Mouse (Mus musculus): ENCODE data around the gene Adamts7. TPM values are rescaled to one million over a fixed set of nuclear protein-coding genes. Genes with fewer than 3 reads are reported as not detected.
A peak's percentile ranks its signal among the peaks of the same experiment; 100 is the strongest.

Adamts7 gene
- polyA plus RNA-seq, 1 experiment from 2014 or later = 7.9 TPM

DNA sequence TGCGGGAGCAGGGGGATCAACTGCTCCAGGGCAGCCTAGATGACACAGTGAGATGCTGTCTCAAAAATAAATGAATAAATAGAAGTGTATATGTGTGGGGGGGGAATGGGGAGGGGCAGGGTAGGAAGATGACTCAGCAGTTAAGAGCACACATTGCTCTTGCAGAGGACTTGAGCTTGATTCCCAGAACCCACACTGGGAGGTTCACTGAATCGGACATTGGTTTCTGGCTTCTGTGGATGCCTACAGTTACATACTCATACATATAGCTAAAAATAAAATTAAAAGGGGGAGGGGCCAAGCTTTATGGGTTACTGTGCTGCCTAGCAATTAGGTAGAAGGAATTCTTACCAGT, 63.9 kb downstream of the Adamts7 start:
- ATAC-seq (ENCODE audit: low FRiP score, low read depth) = no peak
- Histone ChIP-seq H3K4me2 (no peak overlapping the region), H3K27ac (replicated peaks) (no peak overlapping the region), H3K36me3 (peaks cover 20% of the 10 kb centered on the region; the same call in 1 of the 2 replicates), H3K4me1 (replicated peaks) (no peaks in the 10 kb centered on the region), H3K27me3 (no peaks in the 10 kb centered on the region), H3K9me3 (no peaks in the 10 kb centered on the region), H3K4me3 (no peak overlapping the region), H3K9ac (no peak overlapping the region)
- WGBS = 82% methylated on average over 2 of the region's 2 CpGs

DNA sequence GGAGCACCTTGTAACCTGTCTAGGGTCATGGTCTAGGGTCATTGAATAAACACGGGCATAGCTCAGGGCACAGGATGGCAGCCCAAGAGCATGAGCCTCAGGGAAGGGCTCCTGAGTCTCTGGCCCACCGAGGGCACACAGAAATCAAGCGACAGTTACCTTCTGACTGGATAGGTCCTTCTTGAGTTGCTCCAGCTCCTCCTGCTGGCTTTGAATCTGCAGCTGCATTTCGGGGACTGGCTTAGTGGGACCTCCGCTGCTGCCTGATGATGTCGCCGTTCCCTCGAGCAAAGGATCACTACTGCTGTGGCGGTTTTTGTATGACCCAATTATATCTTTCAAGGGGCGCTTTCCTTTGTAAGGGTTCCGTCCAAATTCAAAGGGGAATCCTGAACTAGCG, 64.3 kb downstream of the Adamts7 start:
- H3K4me1 ChIP-seq (replicated peaks) = no peaks in the 10 kb centered on the region
- no peak overlapping the region for H3K27ac ChIP-seq (replicated peaks)
- 83% methylated on average over 12 of the region's 12 CpGs for WGBS
- H3K27me3 ChIP-seq = no peaks in the 10 kb centered on the region
- H3K4me2 ChIP-seq = no peak overlapping the region
- ATAC-seq (ENCODE audit: low FRiP score, low read depth) = no peak
- H3K4me3 ChIP-seq = no peak overlapping the region
- peaks cover 20% of the 10 kb centered on the region; the same call in 1 of the 2 replicates for H3K36me3 ChIP-seq
- no peak overlapping the region for H3K9ac ChIP-seq
- no peaks in the 10 kb centered on the region for H3K9me3 ChIP-seq

DNA sequence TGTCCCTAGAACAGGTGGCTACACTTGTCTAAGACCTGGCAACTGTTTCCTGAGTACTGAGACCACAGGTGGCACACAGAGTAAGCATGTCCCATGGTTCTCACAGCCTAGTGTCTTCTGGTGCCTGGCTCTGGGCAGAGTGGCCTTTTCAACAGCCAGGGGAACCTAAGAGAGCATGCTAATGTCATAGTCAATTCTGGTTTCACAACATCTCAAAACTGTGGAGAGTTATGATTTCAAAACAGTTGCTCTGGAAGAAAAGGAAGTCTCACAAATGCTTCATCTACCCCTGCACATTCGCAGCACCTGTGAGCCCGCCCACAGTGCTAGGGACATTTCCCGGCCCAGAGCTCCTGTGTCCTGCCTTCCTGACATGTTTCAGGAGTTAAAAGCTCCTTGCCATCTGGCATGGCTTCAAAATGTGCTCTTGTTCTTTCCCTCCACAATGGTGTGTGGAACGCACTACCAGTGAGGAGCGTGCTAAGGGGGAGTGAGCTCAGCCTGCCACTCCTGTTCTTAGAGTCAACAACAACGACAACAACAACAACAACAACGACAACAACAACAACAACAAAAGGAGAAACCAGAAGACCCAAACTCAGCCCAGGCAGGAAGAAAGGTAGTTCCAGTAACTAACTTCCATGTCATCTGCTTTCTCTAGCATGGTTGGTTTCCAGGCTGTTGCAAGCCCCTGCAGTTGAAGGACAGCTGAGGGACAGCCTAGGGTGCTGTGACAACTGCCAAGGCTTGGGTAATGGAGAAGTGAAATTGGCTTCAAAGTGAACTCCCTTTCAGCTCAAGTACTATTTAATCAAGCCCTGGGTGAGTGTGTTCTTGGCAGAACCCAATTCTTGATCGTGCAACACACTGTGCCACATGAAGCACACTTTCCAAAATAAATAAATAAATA, 70.2 kb downstream of the Adamts7 start:
- H3K9ac ChIP-seq = no peak overlapping the region
- H3K36me3 ChIP-seq = no peaks in the 10 kb centered on the region
- H3K4me2 ChIP-seq = no peak overlapping the region
- H3K4me3 ChIP-seq = no peak overlapping the region
- ATAC-seq (ENCODE audit: low FRiP score, low read depth) = no peak
- H3K27me3 ChIP-seq = no peaks in the 10 kb centered on the region
- H3K9me3 ChIP-seq = no peaks in the 10 kb centered on the region
- H3K27ac ChIP-seq (replicated peaks) = no peak overlapping the region
- no peaks in the 10 kb centered on the region for H3K4me1 ChIP-seq (replicated peaks)
- WGBS = 87% methylated on average over 8 of the region's 8 CpGs

DNA sequence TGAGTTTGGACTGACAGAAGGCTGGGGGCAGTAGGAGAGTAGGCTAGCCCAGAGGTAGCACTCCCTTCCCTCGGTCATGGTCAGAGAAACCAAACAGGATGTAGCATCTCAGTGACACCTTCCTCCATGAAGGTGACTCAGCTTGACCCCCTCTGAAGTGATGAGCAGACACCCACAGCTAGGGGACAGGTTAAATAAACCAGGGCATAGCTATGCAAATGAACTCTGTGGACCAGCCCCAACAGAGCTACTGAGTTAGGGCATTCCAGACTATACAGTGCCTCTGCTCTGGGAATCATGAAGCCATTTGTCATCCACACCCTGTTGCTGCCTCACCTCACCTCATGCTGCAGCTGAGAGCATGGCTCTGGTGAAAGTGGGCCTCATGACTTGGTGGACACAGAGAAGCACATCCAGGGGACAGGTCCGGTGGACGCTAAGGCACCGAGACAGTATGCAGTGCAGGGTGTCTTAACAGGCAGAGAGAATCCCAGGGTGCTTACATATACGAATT, 71.1 kb downstream of the Adamts7 start:
- Histone ChIP-seq H3K9me3 (no peaks in the 10 kb centered on the region), H3K9ac (no peak overlapping the region), H3K27me3 (no peaks in the 10 kb centered on the region), H3K27ac (replicated peaks) (no peak overlapping the region), H3K4me2 (no peak overlapping the region), H3K36me3 (no peaks in the 10 kb centered on the region), H3K4me1 (replicated peaks) (no peaks in the 10 kb centered on the region), H3K4me3 (no peak overlapping the region)
- ATAC-seq (ENCODE audit: low FRiP score, low read depth) = no peak
- WGBS = 97% methylated on average over 5 of the region's 5 CpGs

DNA sequence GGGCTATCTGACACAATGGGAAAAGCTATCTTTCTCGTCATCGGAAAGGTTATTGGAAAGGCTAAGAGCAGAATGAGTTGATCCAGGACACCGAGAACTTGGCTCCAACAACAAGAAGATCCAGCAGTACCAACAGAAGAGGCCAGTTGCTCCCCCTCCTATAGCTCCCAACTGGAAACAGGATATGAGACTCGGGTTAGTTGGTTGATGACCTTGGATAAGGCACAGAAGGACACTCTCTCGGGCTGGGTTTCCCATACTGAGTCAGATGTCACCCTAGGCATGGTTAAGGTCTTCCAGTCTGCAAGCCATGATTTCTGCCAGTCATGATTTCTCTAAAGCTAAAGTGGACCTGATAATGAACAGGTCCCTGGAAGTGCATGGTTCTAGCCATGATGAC, 71.9 kb downstream of the Adamts7 start:
- Histone ChIP-seq H3K36me3 (0 out of 2 replicates have a peak, but pooled peaks cover 7% of the 10 kb centered on the region), H3K9me3 (no peaks in the 10 kb centered on the region), H3K4me1 (replicated peaks) (no peaks in the 10 kb centered on the region), H3K9ac (no peak overlapping the region), H3K27ac (replicated peaks) (no peak overlapping the region), H3K4me3 (no peak overlapping the region), H3K27me3 (no peaks in the 10 kb centered on the region), H3K4me2 (no peak overlapping the region)
- WGBS = 94% methylated on average over 5 of the region's 5 CpGs
- ATAC-seq (ENCODE audit: low FRiP score, low read depth) = no peak

DNA sequence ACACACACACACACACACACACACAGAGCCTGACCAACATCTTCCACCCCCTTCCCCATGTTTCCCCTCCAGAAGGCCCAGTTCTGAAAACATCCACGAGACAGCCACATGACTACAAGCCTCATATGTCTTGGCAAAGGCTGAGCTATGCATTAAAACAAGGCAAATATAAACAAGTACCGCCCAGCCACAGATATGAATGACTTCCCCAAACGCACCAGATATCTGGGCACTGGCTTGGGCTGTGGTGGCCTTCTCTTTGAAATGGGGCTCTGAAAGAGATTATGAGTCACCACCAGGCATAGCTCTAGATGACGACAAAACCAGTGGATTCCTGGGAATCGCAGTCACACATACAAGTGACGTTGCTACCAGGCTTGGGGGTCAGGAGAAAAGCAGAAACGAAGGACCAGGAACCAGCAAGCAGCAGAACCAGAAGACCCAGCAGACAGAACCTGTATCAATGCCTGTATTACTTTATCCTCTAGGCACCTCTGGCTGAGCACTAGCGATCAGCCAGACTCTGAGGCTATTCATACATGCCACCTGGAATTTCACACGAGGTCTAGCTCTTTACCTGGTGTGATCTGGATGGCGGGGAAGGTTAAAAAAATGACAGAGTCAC, 72.5 kb downstream of the Adamts7 start:
- ATAC-seq (ENCODE audit: low FRiP score, low read depth) = no peak
- Histone ChIP-seq H3K9ac (no peak overlapping the region), H3K4me3 (no peak overlapping the region), H3K9me3 (no peaks in the 10 kb centered on the region), H3K27me3 (no peaks in the 10 kb centered on the region), H3K4me1 (replicated peaks) (no peaks in the 10 kb centered on the region), H3K36me3 (0 out of 2 replicates have a peak, but pooled peaks cover 9% of the 10 kb centered on the region), H3K4me2 (no peak overlapping the region), H3K27ac (replicated peaks) (no peak overlapping the region)
- 93% methylated on average over 10 of the region's 10 CpGs for WGBS

DNA sequence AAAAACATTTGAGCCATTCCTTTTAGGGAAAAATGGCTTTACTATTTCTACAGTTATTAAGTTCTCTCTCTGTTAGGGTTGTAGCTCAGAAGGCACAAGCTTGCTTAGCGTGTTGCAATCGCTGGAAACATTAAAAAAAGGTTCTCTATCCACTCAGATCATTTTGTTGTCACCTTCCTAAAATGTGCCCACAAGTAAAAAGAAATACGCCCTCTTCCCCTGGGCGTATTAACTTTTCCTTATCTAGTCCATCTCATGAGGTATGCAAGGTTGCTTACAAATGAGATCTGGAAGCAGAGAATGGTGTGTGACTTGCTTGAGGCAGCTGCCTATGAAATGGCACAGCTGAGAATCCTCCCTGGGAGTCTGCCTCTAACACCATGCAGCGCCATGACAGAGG, 73.9 kb downstream of the Adamts7 start:
- 98% methylated on average over 5 of the region's 5 CpGs for WGBS
- Histone ChIP-seq H3K4me3 (no peak overlapping the region), H3K9ac (no peak overlapping the region), H3K4me1 (replicated peaks) (no peaks in the 10 kb centered on the region), H3K9me3 (no peaks in the 10 kb centered on the region), H3K27me3 (no peaks in the 10 kb centered on the region), H3K27ac (replicated peaks) (no peak overlapping the region), H3K36me3 (0 out of 2 replicates have a peak, but pooled peaks cover 9% of the 10 kb centered on the region), H3K4me2 (no peak overlapping the region)
- no peak for ATAC-seq (ENCODE audit: low FRiP score, low read depth)

DNA sequence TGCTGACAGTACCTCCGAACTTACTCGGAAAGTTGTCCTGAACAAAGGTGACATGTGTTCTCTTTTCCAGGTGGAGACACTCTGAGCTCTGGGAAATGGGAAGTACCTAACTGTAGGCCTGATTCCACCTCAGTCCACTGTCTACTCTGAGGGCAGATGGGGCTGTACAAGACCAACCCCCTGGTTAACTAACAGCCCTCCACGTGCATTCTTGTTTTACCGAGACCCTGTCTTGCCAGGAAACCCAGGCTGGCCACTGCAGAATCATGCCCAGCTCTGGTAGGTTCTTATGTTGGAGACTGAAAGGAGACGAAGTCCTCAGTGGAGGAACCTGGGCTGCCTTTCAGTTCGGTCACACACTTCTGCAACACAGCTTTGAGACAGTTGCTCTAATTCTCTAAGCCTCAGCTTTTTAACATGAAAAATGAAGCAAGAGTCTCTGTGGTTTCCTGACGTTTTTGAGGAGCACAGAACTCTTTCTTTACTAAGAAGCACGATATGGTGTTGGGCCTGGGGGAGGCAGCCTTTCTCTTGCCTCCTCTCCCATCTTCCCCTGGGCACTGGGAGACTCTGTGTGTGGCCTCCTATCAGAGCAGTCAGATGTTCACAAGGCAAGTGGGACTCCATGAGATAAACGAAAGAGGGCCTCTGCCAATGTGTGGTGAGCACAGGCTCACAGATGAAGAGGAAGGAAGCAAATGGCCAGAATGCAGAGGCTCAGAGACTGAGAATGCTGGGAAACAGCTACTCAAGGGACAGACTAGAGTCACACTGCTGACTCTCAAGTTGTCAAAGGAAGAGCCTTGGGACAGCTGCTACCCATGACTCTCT, 74.6 kb downstream of the Adamts7 start:
- WGBS = 86% methylated on average over 9 of the region's 9 CpGs
- Histone ChIP-seq H3K4me2 (no peak overlapping the region), H3K4me1 (replicated peaks) (no peaks in the 10 kb centered on the region), H3K4me3 (no peak overlapping the region), H3K27me3 (no peaks in the 10 kb centered on the region), H3K27ac (replicated peaks) (no peak overlapping the region), H3K36me3 (0 out of 2 replicates have a peak, but pooled peaks cover 9% of the 10 kb centered on the region), H3K9me3 (no peaks in the 10 kb centered on the region), H3K9ac (no peak overlapping the region)
- no peak for ATAC-seq (ENCODE audit: low FRiP score, low read depth)

DNA sequence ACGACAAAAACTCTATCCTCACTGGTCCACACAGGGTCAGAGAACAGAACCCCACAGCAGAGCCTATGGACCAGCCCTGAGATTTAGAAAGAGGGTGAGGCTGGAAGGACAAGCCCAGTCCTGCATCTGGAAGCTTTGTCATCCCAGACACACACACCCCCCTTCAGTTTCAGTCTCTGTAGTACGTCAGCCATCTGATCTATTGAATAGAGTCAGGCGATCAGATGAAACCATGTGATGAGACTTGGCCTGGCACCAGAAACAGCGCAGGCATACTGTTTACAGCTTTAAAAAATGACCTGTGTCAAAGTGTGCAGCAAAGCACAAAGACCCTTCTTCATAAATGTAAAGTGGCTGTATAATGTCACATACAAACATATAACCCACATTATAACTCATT, 77.7 kb downstream of the Adamts7 start:
- Histone ChIP-seq H3K27ac (replicated peaks) (no peak overlapping the region), H3K4me2 (no peak overlapping the region), H3K4me1 (replicated peaks) (no peaks in the 10 kb centered on the region), H3K27me3 (no peaks in the 10 kb centered on the region), H3K9me3 (no peaks in the 10 kb centered on the region), H3K36me3 (0 out of 2 replicates have a peak, but pooled peaks cover 9% of the 10 kb centered on the region), H3K9ac (no peak overlapping the region), H3K4me3 (no peak overlapping the region)
- ATAC-seq (ENCODE audit: low FRiP score, low read depth) = 0 out of 2 replicates have a peak, but pooled peaks have one; percentile 60
- WGBS = 56% methylated on average over 4 of the region's 4 CpGs

DNA sequence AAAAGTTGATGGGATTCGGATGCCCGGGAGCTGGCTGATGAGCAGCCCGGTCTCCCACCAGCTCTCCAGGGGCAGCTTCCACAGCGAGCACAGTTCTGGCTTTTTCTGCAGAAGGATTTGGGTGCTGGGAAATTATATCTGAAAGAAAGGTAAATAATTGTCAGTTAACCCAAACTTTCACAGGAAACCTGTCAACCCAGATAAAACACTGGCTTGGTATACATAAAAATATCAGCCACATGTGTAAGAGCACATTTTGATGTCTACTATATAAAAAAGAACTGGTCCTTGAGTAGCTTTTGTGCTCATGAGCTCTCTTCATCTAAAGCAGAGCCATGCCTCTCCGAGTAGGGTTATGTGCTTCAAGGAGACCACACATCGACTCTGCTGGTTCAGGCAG, 78.2 kb downstream of the Adamts7 start:
- Histone ChIP-seq H3K4me2 (no peak overlapping the region), H3K4me3 (no peak overlapping the region), H3K4me1 (replicated peaks) (no peaks in the 10 kb centered on the region), H3K36me3 (0 out of 2 replicates have a peak, but pooled peaks cover 9% of the 10 kb centered on the region), H3K9me3 (no peaks in the 10 kb centered on the region), H3K27ac (replicated peaks) (no peak overlapping the region), H3K27me3 (no peaks in the 10 kb centered on the region), H3K9ac (no peak overlapping the region)
- ATAC-seq (ENCODE audit: low FRiP score, low read depth) = no peak
- 68% methylated on average over 6 of the region's 6 CpGs for WGBS

DNA sequence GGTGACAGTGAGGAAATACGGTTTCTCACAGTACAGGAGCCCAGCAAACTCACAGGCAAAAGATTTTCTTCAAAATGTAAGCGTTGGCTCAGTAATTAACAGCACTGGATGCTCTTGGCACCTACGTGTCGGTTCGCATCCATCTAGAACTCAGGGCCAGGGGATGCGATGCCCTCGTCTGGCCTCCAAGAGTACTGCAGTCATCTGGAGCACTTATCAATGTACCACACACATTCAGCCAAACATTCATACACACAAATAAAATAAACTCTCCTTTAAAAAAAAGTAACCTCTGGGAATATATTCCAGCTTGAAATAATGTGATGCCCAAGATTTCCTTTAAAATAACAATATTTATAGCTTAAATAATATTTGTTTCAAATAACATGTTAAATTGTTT, 78.7 kb downstream of the Adamts7 start:
- Histone ChIP-seq H3K27me3 (no peaks in the 10 kb centered on the region), H3K4me1 (replicated peaks) (no peaks in the 10 kb centered on the region), H3K9ac (no peak overlapping the region), H3K4me2 (no peak overlapping the region), H3K27ac (replicated peaks) (no peak overlapping the region), H3K36me3 (0 out of 2 replicates have a peak, but pooled peaks cover 9% of the 10 kb centered on the region), H3K9me3 (no peaks in the 10 kb centered on the region), H3K4me3 (no peak overlapping the region)
- 65% methylated on average over 7 of the region's 7 CpGs for WGBS
- ATAC-seq (ENCODE audit: low FRiP score, low read depth) = no peak
